Mouse (Mus musculus) liver, embryonic 14 days (tissue): ENCODE data around the gene Mest. TPM values are rescaled to one million over a fixed set of nuclear protein-coding genes. Genes with fewer than 3 reads are reported as not detected.

Source experiments
- polyA plus RNA-seq: library from polyadenylated mRNA; depleted of rRNA; stranded (reverse); fragments of >200 nt; gene quantifications from 2 replicates; pipeline ENCODE4 v1.2.3, GENCODE M21; 2012; rRNA removed

Gene Mest
- 117 and 123 TPM in 2 replicates for polyA plus RNA-seq

DNA sequence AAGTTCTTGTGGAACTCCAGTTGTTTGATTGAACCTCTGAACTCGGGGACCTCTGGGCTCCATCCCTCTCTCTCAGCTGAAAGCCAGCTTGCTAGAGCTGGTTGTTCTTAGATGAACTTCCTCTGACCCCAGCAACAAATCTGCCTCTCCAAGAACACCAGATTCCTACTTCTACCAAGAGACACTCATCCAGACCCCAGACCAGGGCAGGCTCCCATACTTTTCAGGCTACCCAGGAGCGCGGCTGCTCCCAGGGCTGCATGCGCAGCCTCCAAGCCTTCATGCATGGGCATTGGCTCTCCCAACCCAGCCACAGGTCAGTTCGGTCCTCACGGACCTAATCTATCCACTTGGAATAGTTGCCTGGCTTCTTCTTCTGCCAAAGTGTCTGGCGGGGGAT is at the start of gene Mest:
Gene Mest (plus strand): TSS at position 217 of the 400 bp plus-strand sequence.

DNA sequence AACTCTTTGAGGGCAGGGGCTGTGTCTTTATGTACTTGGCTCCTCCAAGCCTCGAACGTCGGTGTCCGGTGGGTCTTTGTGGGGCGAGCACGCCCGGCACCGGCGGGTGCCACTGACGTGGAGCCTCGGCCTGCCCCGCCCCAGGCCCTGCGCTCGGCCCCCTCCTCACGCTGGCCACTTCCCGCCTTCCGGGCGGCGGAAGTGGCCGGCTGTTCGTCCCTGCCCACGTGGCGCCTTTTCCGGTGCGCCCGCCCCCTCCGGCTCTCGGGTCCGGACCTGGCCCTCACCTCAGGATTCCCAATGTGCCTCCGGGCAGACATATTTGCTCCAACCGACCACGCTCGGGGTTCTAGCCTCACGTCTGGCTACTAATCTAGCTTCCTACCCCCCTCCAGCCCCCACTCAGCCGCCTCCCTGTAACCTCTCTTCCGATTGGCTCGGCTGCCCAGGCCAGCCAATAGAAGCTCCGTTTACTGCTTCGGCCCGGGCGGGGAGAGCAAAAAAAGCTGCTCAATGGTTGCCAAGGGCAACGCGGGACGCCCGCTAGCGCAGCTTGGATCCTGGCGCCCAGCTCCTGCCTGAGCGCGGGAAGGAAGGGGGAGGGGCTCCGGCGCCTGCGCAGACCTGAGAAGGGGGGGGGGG is 29.9 kb upstream of the Mest start, which contains the start of gene Cep41:
Gene Cep41 (minus strand): TSS at position 400 of the 642 bp plus-strand sequence.

Other genes starting within 250 kb of the Mest start
- 16.6 and 19.7 TPM in 2 replicates for gene Tmem209, start 213.8 kb upstream of the Mest start, polyA plus RNA-seq
- gene Ssmem1, start 213.7 kb upstream of the Mest start, polyA plus RNA-seq = 0.08 and 0.09 TPM in 2 replicates
- 0.21 and 0.70 TPM in 2 replicates for gene Cpa2, start 182.0 kb upstream of the Mest start, polyA plus RNA-seq
- 0.02 and 0.10 TPM in 2 replicates for gene Cpa4, start 155.2 kb upstream of the Mest start, polyA plus RNA-seq
- 0.08 TPM in 1 of 2 replicates, not detected in the other for gene Cpa5, start 112.5 kb upstream of the Mest start, polyA plus RNA-seq
- 0.81 and 1.3 TPM in 2 replicates for gene Cpa1, start 84.3 kb upstream of the Mest start, polyA plus RNA-seq
- 3.6 and 4.1 TPM in 2 replicates for gene Cep41, start 29.8 kb upstream of the Mest start, polyA plus RNA-seq
- gene Copg2, start 173.2 kb downstream of the Mest start, polyA plus RNA-seq = 8.1 and 9.7 TPM in 2 replicates
- 0.09 TPM in 1 of 2 replicates, not detected in the other for gene Tsga13, start 192.0 kb downstream of the Mest start, polyA plus RNA-seq
- gene Klf14, start 235.5 kb downstream of the Mest start, polyA plus RNA-seq = 0.16 and 0.21 TPM in 2 replicates